Mouse (Mus musculus) kidney, adult 11 months (tissue): ENCODE results near the gene Ibtk.
"Not testable (repeated sequence)": the region's sequence is repeated elsewhere in the genome, so short reads cannot be mapped to it uniquely, and the experiment has no call there.

Source experiments
- DNase-seq: peaks from one replicate; pipeline ENCODE4 v3.0.0; 2022

Gene Ibtk

DNA sequence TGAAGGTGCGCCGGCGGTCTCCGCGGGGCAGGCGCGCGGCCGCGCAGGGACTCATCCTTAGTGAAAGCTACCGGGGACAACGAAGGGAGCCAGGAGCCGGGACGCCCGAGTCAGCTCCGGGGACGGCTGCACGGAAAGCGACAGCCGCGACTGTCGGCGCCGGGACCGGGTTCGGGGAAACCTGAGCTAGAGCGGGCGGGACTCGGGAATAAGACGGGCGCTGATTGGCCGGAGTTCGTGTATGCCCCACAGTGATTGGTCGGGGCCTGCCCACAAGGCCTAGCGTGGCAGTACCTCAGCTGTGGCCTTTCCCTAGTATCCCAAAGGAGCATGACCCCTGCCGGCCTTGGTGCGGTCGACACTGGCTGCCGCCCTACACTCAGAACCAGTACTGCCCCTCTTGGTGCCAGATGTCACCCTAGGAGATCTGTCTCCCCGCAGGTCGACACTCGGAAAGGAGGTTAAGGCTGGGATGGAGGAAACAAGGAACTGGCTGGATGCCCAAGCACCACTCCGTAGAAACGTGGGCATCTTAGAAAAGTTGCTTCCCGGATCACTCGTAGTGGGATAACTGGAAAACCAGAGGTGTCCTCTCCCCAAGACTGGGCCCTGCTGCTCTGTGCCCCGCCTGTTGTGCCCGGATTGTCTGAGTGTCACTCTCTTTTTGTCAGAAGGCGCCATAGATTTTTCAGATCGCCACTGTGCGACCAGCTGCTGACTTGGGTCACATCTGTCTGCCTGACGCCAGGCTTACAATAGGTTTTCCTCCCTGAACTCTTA lies at the start of gene Ibtk:
Gene Ibtk, minus strand, starts transcription at position 193 of the 780 bp plus-strand sequence.
- peak; percentile 98 for DNase-seq

DNA sequence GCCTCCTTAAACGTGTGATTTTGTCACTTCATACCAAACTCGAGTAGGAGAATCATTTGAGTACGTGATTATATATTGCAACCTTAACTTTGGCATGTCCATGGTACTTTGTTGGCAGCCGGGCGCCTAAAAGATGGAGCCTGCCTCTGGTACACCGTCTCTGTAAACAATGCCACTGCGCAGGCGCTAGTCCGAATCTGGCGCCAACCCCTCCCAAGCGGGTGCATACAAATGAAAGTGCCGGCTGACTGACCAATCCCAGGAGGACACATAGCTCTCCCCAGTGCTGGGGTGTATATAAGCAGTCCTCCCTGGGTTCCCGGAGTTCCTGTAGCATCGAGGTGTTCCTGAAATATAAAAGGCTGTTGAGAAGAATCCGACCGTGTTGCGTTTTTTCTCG lies 42.4 kb upstream of the Ibtk start:
- DNase-seq, result not testable (repeated sequence)

DNA sequence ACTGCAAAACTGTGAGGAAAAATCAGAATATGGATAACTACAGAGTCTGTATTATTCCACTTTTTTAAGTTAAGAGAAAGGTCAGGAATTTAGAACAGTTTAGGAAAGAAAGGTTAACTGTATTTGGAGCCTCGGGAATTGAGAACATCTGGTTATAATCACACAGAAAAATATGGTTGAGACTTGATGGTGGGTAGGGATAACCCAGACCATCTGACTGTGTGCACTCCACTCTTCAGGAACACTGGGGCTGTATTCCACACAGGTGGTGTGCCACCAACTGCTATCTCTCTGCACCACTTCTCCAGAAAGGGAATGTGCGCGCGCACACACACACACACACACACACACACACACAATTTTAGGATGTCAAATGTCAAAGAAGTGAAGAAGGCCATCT lies 31.1 kb upstream of the Ibtk start:
- DNase-seq, result no peak

- no peak for DNase-seq
Observed at GRCm38 (mm10) chr9:85779458-85779857, 30.3 kb upstream of the Ibtk start.

DNA sequence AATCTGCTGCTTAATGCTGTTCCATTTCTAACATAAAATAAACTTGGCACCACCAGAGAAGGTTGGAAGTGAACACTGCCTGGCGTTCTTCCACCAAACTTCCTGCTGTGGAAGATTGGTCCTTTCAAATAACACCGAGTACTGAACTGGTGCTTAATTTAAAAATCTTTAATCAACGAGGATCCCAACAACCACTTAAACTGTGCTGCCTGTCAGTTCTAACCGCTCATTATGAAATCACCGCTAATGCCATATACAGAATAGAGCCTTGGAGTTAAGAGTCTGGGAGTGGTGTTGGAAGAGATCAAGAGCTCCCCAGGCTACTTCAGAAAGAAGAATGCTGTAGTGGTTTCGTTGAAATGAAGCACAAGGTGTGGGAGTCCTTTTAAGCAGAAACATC lies 28.4 kb upstream of the Ibtk start:
- DNase-seq, result no peak

GRCm38 (mm10) chr9:85772280-85772679 lies 23.1 kb upstream of the Ibtk start:
- no peak for DNase-seq

GRCm38 (mm10) chr9:85771454-85771853 lies 22.3 kb upstream of the Ibtk start:
- DNase-seq, result no peak

DNA sequence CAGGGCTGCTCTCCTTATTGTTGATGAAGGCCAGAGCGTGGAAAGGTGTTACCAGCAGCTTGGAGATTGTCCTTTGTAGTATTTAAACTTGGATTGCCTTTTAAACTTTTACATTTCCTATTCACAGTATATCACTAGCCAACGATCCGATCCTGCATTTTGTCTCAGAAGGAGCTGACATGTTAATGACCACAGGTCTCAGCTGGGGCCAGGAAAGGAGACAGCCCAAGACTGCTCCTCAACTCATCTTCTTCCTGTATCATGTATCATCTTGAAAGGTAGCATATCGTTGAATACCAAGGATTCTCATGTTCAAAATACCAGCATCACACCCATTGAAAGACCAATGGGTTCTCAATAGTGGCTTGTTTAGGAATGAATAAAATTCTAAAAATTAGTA lies 21.2 kb upstream of the Ibtk start:
- DNase-seq, result no peak

GRCm38 (mm10) chr9:85769057-85769789 lies 20.1 kb upstream of the Ibtk start:
- no peak for DNase-seq

DNA sequence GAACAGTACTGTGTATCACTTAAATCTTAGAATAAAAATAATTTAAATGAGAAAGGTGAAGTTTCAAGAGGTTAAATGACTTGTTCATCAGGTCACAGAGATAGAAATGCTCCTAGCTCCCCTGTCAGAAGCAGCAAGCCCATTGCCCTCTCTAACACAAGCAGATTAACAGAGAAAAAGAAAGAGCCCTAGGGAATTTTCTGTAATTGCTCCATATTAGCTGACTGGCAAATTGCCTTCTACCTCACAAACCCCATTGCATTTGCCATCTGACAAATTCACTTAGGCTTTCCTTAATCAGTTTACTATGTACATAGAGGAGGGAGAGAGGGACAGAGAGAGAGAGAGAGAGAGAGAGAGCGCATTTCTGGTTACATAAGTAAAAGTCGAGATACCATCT lies 18.1 kb upstream of the Ibtk start:
- DNase-seq, result no peak

DNA sequence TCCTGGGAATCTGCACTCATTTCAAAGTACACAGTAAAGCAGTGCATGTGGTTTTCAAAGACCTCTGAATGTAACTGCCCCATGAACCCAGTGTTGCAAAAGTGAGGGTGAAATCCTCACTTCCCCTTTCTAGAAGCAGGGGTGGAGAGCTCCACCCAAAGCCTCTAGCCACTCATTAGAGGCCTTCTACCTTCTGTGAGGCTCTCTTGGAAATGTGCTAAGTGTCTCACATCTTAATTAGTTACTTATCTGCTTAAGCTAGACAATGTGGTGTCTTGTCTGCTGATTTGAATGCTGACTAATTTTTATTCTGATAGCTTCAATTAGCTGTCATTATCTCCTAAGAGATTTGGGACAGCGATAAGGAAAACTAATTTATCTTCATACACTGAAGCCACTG lies 13.3 kb upstream of the Ibtk start:
- DNase-seq, result no peak

DNA sequence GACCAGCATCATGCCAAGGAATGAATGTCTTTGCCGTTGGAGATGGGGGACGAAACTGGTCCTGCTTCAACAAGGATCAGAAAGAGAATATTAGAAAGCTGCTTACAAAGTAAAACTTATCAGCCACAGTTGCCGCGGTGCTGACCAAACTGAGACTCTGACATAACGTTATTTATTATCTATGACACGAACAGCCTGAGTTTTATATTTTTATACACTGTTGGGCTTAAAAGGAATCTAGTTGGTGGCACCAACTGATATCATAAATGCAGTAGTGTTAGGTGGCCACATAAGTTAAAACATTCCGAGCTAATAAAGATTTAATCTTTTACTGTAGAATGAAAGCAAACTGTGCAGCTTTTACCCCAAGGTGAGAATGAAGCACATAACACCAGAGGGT lies 1.7 kb upstream of the Ibtk start:
- DNase-seq, result no peak

- DNase-seq, result no peak
Observed at GRCm38 (mm10) chr9:85749922-85750509, 882 bp upstream of the Ibtk start.

- DNase-seq, result peak; percentile 74
Observed at GRCm38 (mm10) chr9:85748204-85749141, 661 bp downstream of the Ibtk start.

- DNase-seq, result no peak
Observed at GRCm38 (mm10) chr9:85745566-85745965, 3.6 kb downstream of the Ibtk start.

DNA sequence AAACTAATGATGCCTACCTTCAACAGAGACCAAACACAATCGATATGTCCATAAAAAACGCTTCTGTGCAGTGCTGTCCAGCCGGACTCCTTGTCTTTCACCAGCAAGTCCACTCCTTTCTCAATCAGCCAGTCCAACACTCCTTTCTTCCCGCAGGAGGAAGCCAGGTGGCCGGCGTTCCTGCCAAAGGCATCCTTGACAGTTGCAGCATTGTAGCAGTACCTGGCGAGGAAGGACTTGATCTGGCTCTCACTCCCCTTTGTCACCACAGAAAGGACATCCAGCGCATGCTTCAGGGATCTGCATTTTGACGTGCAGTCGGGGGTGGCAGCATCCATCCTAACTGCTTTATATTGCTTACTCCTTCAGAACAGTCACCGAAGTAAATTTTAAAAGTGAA lies 5.8 kb downstream of the Ibtk start:
- DNase-seq, result no peak

DNA sequence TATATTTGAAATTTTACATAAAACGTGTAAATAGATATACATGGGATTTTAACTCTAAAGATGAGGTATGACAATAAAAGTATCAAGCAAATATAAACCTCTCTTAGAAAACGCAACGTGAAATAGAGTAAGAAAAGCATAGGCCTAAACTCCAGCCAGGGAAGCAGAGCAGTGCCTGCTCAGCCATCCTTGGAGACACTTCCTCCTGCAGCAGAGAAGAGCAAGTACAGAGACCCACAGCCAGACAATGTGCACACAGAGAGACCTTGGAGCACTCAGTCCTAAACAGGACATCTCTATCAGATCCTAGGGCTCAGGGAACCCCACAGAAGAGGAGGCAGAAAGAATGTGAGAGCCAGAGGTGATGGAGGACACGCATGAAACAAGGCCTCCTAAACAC lies 7.0 kb downstream of the Ibtk start:
- DNase-seq, result no peak

DNA sequence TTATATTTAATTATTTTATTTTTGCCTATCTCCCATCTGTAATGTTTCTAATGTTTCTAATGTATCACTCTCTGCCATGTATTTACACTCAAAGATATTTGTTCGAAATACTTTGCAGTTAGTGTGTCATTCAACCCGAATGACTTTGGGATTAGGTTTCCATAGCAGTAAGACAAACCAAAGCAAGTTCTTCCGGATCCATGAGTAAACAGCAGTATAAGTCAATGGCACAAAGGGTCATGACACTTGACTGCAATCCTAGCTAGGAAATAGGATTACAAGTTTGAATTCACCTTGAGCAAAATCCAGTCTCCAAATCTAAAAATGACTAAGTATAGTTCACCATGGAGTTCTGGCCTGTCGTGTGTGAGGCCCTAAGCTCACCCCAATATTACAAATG lies 9.9 kb downstream of the Ibtk start:
- no peak for DNase-seq

GRCm38 (mm10) chr9:85734821-85735220 lies 14.3 kb downstream of the Ibtk start:
- no peak for DNase-seq

GRCm38 (mm10) chr9:85724078-85724477 lies 25.1 kb downstream of the Ibtk start:
- no peak for DNase-seq

- no peak for DNase-seq
Observed at GRCm38 (mm10) chr9:85717336-85717735, 31.8 kb downstream of the Ibtk start.

GRCm38 (mm10) chr9:85707302-85707701 lies 41.8 kb downstream of the Ibtk start:
- DNase-seq, result no peak

DNA sequence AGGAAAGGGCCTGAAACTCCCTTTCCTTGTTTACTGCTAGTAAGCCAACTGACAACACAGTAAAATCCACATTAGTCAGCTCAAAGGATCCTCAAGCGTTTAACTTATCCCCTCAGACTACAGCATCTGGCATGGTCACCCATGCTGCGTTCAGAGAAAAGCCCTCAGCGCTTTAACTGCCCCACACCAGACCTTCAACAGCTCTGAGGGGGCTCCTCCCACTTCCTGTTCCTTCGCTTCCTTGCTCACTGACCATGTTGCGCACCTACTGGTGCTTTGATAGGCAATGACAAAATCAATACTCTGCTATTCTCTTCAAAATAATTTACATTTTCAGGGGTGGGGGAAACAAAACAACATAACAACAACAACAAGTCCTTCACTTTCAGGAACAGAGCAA lies 47.2 kb downstream of the Ibtk start:
- no peak for DNase-seq
